Mouse (Mus musculus) heart, postnatal 25 days (tissue): ENCODE data around the gene Tns3. TPM values are rescaled to one million over a fixed set of nuclear protein-coding genes. Genes with fewer than 3 reads are reported as not detected.

ENCODE experiments used
- DNase-seq: peaks from one replicate; pipeline ENCODE4 v3.0.0; 2022; ENCODE audit warnings: low spot score
- intact Hi-C: fragments of 180-260 bp; cut with DNase I; formaldehyde crosslinking; loops from one replicate; pipeline ENCODE4 v1.15.1; 2025
- total RNA-seq, 2 experiments: library from RNA; stranded (reverse); gene quantifications; 2 replicates each; pipeline ENCODE4 v1.2.3; 2021

Tns3 gene
- total RNA-seq, 2 experiments from 2014 or later, result 21.2 to 21.4 TPM

DNA sequence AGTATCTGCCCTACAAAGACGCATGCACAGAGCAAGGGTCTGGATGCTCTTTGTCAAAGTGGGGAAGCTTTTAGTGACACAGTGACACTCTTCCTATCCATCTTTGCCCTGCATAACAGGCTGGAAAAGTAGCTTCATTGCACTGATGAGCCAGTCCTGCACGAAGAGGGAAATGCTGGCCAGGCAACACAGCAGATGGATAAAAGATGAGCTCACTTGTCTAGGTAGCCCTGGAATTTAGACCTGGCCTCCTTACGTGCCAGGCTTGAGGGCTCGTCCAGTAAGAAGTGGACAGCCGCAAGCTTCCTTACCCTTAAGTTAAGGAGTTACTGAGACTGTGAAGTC, 239.1 kb downstream of the Tns3 start:
- intact Hi-C loops, result loop anchor here (2.0 kb wide), 1 partner anchor 436 kb away; no protein-coding TSS in a partner anchor
- no peak for DNase-seq

DNA sequence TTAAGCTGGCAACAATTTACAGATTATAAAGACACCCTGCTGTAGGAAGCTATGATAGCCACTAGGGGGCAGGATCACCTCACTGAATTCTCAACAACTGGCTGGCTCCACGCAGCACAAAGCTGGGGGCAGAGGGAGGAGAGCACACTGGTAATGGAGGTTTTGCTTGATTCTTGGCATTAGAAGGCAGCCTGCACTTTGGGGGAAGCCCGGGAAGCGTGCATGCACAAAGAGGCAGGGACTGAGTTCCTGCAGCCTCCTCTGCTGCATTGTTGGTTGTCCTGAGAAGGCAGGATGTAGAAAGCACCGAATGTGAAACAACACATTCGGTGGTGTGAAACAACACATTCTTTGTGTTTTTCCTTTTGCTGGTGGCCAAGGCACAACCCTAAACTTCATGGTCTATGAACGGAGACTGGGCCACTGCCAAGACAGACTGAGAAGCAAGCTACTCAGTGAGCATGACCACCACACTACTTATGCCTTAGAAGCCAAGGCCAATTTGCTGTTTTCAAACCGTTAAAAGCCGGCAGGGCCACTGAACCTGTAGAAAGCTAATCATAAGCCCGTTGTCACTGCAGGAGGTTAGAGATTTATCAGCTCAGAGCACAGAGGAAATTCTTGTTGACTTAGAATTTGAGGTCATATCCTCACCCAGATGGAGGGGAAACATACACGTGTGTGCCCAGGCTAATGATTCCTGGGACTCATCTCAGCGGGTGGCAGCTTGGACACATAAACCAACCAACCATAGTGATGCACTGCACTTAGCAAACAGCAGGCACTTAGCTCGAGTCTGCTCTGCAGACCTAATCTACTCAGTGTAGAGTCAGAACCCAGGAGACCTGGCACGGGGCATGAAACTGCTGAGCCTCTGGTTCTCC, 239.8 kb downstream of the Tns3 start:
- intact Hi-C loops, result loop anchor here (1.0 to 5.0 kb wide), 3 partner anchors 100 to 533 kb away; no protein-coding TSS in a partner anchor
- DNase-seq, result peak; percentile 40

GRCm38 (mm10) chr11:8405225-8405899, 259.0 kb downstream of the Tns3 start:
- peak; percentile 23 for DNase-seq
- intact Hi-C loops, result loop anchor here (1.0 to 10.0 kb wide), 2 partner anchors 161 to 1205 kb away; no protein-coding TSS in a partner anchor

- no peak for DNase-seq
- intact Hi-C loops, result loop anchor here (10.0 kb wide), 1 partner anchor 157 kb away; no protein-coding TSS in a partner anchor
These were observed 263.0 kb downstream of the Tns3 start for GRCm38 (mm10) chr11:8401328-8401727.

- no peak for DNase-seq
- intact Hi-C loops, result no loop called here
These were observed 268.0 kb downstream of the Tns3 start for GRCm38 (mm10) chr11:8396329-8396728.

DNA sequence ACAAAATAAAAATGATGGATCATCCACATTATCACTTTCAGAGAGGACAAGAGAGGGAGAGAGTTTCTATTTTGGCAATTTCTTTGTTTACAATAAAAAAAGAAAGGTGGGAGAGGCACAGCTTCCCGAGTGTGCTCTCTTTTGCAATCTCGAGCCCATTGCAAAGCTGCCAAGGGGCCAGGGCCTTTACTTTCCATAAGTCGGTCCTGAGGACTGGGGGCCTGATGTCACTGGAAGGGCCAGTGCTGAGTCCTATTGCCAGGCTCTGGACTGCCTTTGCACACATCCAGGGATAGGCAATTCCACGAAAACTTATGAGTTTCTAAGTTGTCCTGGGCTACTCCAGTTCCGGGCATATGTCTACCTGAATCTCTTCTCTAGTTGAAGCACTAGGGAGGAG, 272.8 kb downstream of the Tns3 start:
- intact Hi-C loops, result no loop called here
- DNase-seq, result no peak

DNA sequence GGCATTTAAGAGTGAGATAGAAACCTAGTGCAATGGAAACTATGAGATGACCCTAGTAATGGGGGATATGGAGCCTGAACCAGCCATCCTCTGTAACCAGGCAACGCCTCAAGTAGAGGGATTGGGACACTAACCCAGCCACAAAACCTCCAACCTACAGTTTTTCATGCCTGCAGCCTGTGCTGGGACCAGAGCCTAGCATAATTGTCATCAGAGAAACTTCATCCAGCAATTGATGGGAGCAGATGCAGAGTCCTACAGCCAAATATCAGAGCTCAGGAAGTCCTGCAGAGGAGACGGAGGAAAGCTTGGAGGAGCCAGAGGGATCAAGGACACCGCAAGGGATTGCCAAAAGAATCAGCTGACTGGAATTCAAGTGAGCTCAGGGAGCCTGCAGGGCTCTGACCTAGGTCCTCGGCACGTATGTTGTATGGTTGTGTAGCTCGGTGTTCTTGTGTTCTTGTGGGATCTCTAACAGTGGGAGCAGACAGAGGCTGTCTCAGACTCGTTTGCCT, 278.4 kb downstream of the Tns3 start:
- intact Hi-C loops, result no loop called here
- DNase-seq, result no peak
